Mouse (Mus musculus) heart, postnatal 0 days (tissue): Measurements from ENCODE around the gene Rbbp4.

Experiments used
- CTCF ChIP-seq: IDR thresholded peaks from 2 replicates; pipeline ENCODE4 v1.5.1; 2016; ENCODE audit warnings: antibody characterized with exemption, control low read depth, low read depth
- EP300 ChIP-seq: IDR thresholded peaks from 2 replicates; pipeline ENCODE4 v1.6.1; 2016; ENCODE audit warnings: antibody characterized with exemption, low read depth

DNA sequence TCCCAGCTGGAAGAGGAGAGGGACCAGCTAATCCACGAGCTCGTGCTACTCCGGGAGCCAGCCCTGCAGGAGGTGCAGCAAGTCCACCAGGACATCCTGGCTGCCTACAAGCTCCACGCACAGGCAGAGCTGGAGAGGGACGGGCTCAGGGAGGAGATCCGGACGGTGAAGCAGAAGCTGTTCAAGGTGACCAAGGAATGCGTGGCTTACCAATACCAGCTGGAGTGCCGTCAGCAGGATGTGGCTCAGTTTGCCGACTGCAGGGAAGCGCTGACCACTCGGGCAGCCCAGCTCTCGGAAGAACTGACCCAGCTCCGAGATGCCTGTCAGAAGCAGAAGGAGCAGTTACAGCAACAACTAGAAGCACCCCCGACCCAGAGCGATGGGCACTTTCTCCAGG lies 41.5 kb downstream of the Rbbp4 start:
- TF ChIP-seq CTCF (no peak), EP300 (no peak)
